Mouse (Mus musculus) megakaryocyte, embryonic 14.5 days (primary cell): ENCODE measurements at regions not wholly inside any gene's neighbourhood (a gene's known extent, or its start where the extent isn't known, plus 50 kb on each side); places are given as distances from the start of the nearest gene placed in this dataset.

Source experiments
- FLI1 ChIP-seq: IDR thresholded peaks from 2 replicates; pipeline ENCODE4 v1.6.1; 2012; ENCODE audit warnings: low read length, inconsistent platforms, mixed read lengths
- GATA1 ChIP-seq: IDR thresholded peaks from 3 replicates; pipeline ENCODE4 v1.6.1; 2012; ENCODE audit warnings: mixed read lengths, low read length, inconsistent platforms, borderline replicate concordance

GRCm38 (mm10) chr15:72110520-72110919, 1723.8 kb upstream of the Gm6569 start:
- TF ChIP-seq GATA1 (no peak), FLI1 (no peak)
